In the genomic region with DNA sequence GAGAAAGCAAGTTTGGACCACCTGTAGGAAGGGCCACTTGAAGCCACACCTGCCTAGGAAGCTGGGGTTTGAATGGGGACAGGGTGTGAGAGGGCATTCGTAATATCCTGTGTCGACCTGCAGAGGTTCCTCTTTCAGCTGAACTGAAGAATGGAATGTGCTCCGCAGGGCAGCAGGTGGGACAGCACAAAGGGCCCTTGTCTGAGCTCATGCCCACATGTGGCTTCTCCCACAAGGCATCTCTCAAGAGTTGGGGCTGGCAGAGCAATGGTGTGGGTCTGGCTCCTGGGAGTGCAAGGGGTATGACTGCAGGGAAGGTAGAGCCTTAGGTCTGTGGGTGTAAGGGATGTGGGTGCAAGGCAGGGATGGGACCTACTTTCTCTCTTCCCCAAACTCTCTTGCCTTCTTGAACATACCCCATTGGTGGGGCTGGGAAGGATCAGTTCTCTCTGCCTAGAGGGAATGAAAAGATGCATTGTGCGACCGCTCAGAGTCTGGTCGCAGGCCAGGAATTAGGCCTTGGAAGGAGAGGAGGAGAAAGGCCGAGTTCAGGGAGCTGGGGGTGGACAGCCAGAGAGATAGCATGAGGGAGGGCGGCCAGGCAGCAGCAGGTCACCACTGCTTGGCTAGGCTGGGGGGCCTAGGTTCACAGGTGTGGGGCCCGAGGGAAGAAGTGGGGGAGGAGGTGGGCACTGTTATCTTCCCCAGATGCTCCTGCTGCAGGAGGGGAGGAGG, we compare ENCODE assay signal across 8 mouse cellular contexts.
DNase-seq lines count a peak whose midpoint lies in the region; ATAC-seq lines count a peak whose summit lies in the region.

No protein-coding gene starts in this region.

- H3K4me2 ChIP-seq in neural tube, embryonic 14.5 days (ENCODE audit: low read depth, low read length) = no peak overlapping the region

- peak; percentile 2 for DNase-seq in thymus, postnatal 0 days (ENCODE audit: low spot score)
- DNase-seq in thymus, postnatal 36 days = no peak
- peak; percentile 64 for DNase-seq in forelimb bud, embryonic 11.5 days (ENCODE audit: low read depth, low spot score)
- peak; percentile 20 to 27 for DNase-seq in left cerebral cortex, adult 8-10 months (ENCODE audit: low spot score in 2 of 2)
- no peak for DNase-seq in spleen, postnatal 14 days (ENCODE audit: low spot score in 2 of 2)
- DNase-seq in spleen, postnatal 4 days (ENCODE audit: low spot score in 2 of 2) = no peak

- no peak overlapping the region for H3K4me3 ChIP-seq in neural tube, embryonic 14.5 days (ENCODE audit: low read depth, low read length)

- H3K9me3 ChIP-seq in neural tube, embryonic 14.5 days (ENCODE audit: control insufficient read depth, low read length) = no peaks in the 10 kb centered on the region

- 44% methylated on average over 9 of the region's 9 CpGs for WGBS in neural tube, embryonic 14.5 days

- H3K27me3 ChIP-seq in neural tube, embryonic 14.5 days (ENCODE audit: control insufficient read depth, insufficient read depth, low read length) = no peaks in the 10 kb centered on the region

- H3K36me3 ChIP-seq in neural tube, embryonic 14.5 days (ENCODE audit: control insufficient read depth, insufficient read depth, low read length) = no peaks in the 10 kb centered on the region

- H3K9ac ChIP-seq in neural tube, embryonic 14.5 days (replicated peaks; ENCODE audit: low read depth, low read length) = no peak overlapping the region

- H3K27ac ChIP-seq in neural tube, embryonic 14.5 days (ENCODE audit: low read depth, low read length) = no peak overlapping the region; the same call in 1 of the 2 replicates

- H3K4me1 ChIP-seq in neural tube, embryonic 14.5 days (ENCODE audit: control insufficient read depth, insufficient read depth, low read length) = no peaks in the 10 kb centered on the region

- peak; percentile 58; the same call in 1 of the 2 replicates for ATAC-seq in neural tube, embryonic 14.5 days (ENCODE audit: low read depth)
- no peak for ATAC-seq in monocyte, adult 5-6 weeks (replicated peaks; ENCODE audit: insufficient number of reproducible peaks, low FRiP score, low TSS enrichment, poor library complexity, severe bottlenecking)

Comparison
In these comparisons a context has a peak if more than half of its experiments do, and no peak if none do; other contexts are left out.
1. DNase-seq: peak in thymus, postnatal 0 days (single experiment), forelimb bud, embryonic 11.5 days (single experiment) and left cerebral cortex, adult 8-10 months (2 of 2); none in thymus, postnatal 36 days (0 of 2), spleen, postnatal 14 days (0 of 2) and spleen, postnatal 4 days (0 of 2).